Mouse (Mus musculus) MEL (cell line): ENCODE results near the gene Zfp366. TPM values are rescaled to one million over a fixed set of nuclear protein-coding genes. Genes with fewer than 3 reads are reported as not detected.

ENCODE experiments used
- DNase-seq: peaks from one replicate; pipeline ENCODE4 v3.0.0; 2011; ENCODE audit warnings: low read depth, low spot score
- H3K27ac ChIP-seq: 2 replicates; pipeline ENCODE4 v1.5.1; 2012; ENCODE audit warnings: low read depth, mild to moderate bottlenecking, control low read depth, low read length, moderate library complexity; ENCODE audit not compliant: control insufficient read depth
- H3K27me3 ChIP-seq, 2 experiments: fragments of 150-350 bp in 1 of 2; sonication (generic) in 1 of 2; 2 replicates each; pipeline ENCODE4 v1.6.1; 2012; ENCODE audit warnings: low read length in 2 of 2, mild to moderate bottlenecking in 2 of 2, improper control_type of control experiment in 1 of 2, moderate library complexity in 1 of 2; ENCODE audit not compliant: insufficient read depth in 2 of 2, control insufficient read depth in 1 of 2
- H3K36me3 ChIP-seq, 2 experiments: 2 replicates each; pipeline ENCODE4 v1.6.1; 2012 to 2014; ENCODE audit warnings: low read length in 2 of 2, improper control_type of control experiment in 1 of 2, inconsistent platforms in 1 of 2, mild to moderate bottlenecking in 1 of 2; ENCODE audit not compliant: insufficient read depth in 2 of 2, control insufficient read depth in 1 of 2
- H3K4me1 ChIP-seq, 2 experiments: fragments of 150-350 bp in 1 of 2; sonication (generic) in 1 of 2; 2 replicates each; pipeline ENCODE4 v1.6.1; 2012; ENCODE audit warnings: low read length in 2 of 2, improper control_type of control experiment in 1 of 2, mild to moderate bottlenecking in 1 of 2; ENCODE audit not compliant: insufficient read depth in 2 of 2, control insufficient read depth in 1 of 2
- H3K4me3 ChIP-seq, 2 experiments: fragments of 150-350 bp in 1 of 2; sonication (generic) in 1 of 2; 2 replicates each; pipeline ENCODE4 v1.5.1; 2012; ENCODE audit warnings: low read depth in 2 of 2, low read length in 2 of 2, mild to moderate bottlenecking in 2 of 2, moderate library complexity in 2 of 2, control low read depth in 1 of 2, improper control_type of control experiment in 1 of 2; ENCODE audit not compliant: control insufficient read depth in 1 of 2, insufficient read depth in 1 of 2
- H3K79me2 ChIP-seq: 2 replicates; pipeline ENCODE4 v1.6.1; 2012; ENCODE audit warnings: mild to moderate bottlenecking, low read length, moderate library complexity; ENCODE audit not compliant: control insufficient read depth, poor library complexity, insufficient read depth
- H3K9ac ChIP-seq: 2 replicates; pipeline ENCODE4 v1.6.1; 2012; ENCODE audit warnings: low read depth, mild to moderate bottlenecking, control low read depth, low read length, moderate library complexity; ENCODE audit not compliant: control insufficient read depth, poor library complexity, severe bottlenecking
- H3K9me3 ChIP-seq: fragments of 150-350 bp; sonication (generic); replicated peaks from 2 replicates; pipeline ENCODE4 v1.6.1; 2012; ENCODE audit warnings: mild to moderate bottlenecking, low read length, improper control_type of control experiment, moderate library complexity; ENCODE audit not compliant: insufficient read depth
- GABPA ChIP-seq: IDR thresholded peaks from 2 replicates; pipeline ENCODE4 v1.6.1; 2012; ENCODE audit warnings: low read depth, mild to moderate bottlenecking, inconsistent platforms, low read length, improper control_type of control experiment, moderate library complexity
- MAFK ChIP-seq: IDR thresholded peaks from 2 replicates; pipeline ENCODE4 v1.6.1; 2011; ENCODE audit warnings: low read depth, mild to moderate bottlenecking, low read length, improper control_type of control experiment, borderline replicate concordance
- MAX ChIP-seq: IDR thresholded peaks from 2 replicates; pipeline ENCODE4 v1.6.1; 2011; ENCODE audit warnings: low read length, improper control_type of control experiment
- MEF2A ChIP-seq: IDR thresholded peaks from 2 replicates; pipeline ENCODE4 v1.6.1; 2014; ENCODE audit warnings: low read depth, mild to moderate bottlenecking, inconsistent platforms, low read length, improper control_type of control experiment; ENCODE audit not compliant: poor library complexity, insufficient replicate concordance, severe bottlenecking; ENCODE audit errors: extremely low read depth
- MYB ChIP-seq: IDR thresholded peaks from 2 replicates; pipeline ENCODE4 v1.6.1; 2011; ENCODE audit warnings: mild to moderate bottlenecking, low read depth, low read length, improper control_type of control experiment
- MYC ChIP-seq: IDR thresholded peaks from 2 replicates; pipeline ENCODE4 v1.6.1; 2011; ENCODE audit warnings: low read depth, mild to moderate bottlenecking, low read length, improper control_type of control experiment, moderate library complexity
- NELFE ChIP-seq: IDR thresholded peaks from 2 replicates; pipeline ENCODE4 v1.6.1; 2011; ENCODE audit warnings: low read depth, low read length, improper control_type of control experiment
- POLR2AphosphoS2 ChIP-seq: IDR thresholded peaks from 2 replicates; pipeline ENCODE4 v1.6.1; 2011; ENCODE audit warnings: low read length, improper control_type of control experiment
- POLR2AphosphoS5 ChIP-seq: IDR thresholded peaks from 2 replicates; pipeline ENCODE4 v1.6.1; 2012; ENCODE audit warnings: low read depth, borderline replicate concordance, mild to moderate bottlenecking, inconsistent platforms, low read length, moderate library complexity, mixed read lengths
- RCOR1 ChIP-seq: IDR thresholded peaks from 2 replicates; pipeline ENCODE4 v1.6.1; 2012; ENCODE audit warnings: low read depth, mild to moderate bottlenecking, inconsistent platforms, low read length, improper control_type of control experiment
- TAL1 ChIP-seq: IDR thresholded peaks from 2 replicates; pipeline ENCODE4 v1.6.1; 2012; ENCODE audit warnings: mild to moderate bottlenecking, inconsistent platforms, low read length, moderate library complexity, mixed read lengths
- USF1 ChIP-seq: IDR thresholded peaks from 2 replicates; pipeline ENCODE4 v1.6.1; 2014; ENCODE audit warnings: low read depth, mild to moderate bottlenecking, inconsistent platforms, low read length, improper control_type of control experiment, moderate library complexity
- ZC3H11A ChIP-seq: IDR thresholded peaks from 2 replicates; pipeline ENCODE4 v1.6.1; 2012; ENCODE audit warnings: low read depth, mild to moderate bottlenecking, inconsistent platforms, low read length, improper control_type of control experiment
- polyA plus RNA-seq, 2 experiments: library from polyadenylated mRNA; stranded (reverse) in 1 of 2; unstranded in 1 of 2; fragments of >175 nt in 1 of 2; fragments of >200 nt in 1 of 2; gene quantifications; 2 replicates each; pipeline versions ENCODE4 v1.2.1 to v1.2.4; 2012; ENCODE audit warnings: low replicate concordance in 2 of 2, low read depth in 1 of 2; ENCODE audit not compliant: insufficient read length in 2 of 2, insufficient read depth in 1 of 2, missing spikeins in 1 of 2
- total RNA-seq: library from RNA; depleted of rRNA; stranded (reverse); fragments of 300-350 nt; gene quantifications from 2 replicates; pipeline ENCODE4 v1.2.3, GENCODE M21; 2012

Gene Zfp366
- total and polyA plus RNA-seq, 3 experiments, result not detected

GRCm38 (mm10) chr13:99226809-99227208, 42.2 kb downstream of the Zfp366 start:
- no peak overlapping the region for H3K9ac ChIP-seq
- H3K27ac ChIP-seq, result no peak overlapping the region
- no peaks in the 10 kb centered on the region for H3K36me3 ChIP-seq
- H3K9me3 ChIP-seq, result no peaks in the 10 kb centered on the region
- TF ChIP-seq MEF2A (no peak), MYB (no peak), MAFK (no peak)
- no peaks in the 10 kb centered on the region for H3K79me2 ChIP-seq
- H3K4me3 ChIP-seq, result no peak overlapping the region
- no peaks in the 10 kb centered on the region for H3K27me3 ChIP-seq
- no peak for DNase-seq
- H3K4me1 ChIP-seq, result no peaks in the 10 kb centered on the region

GRCm38 (mm10) chr13:99227456-99228250, 43.0 kb downstream of the Zfp366 start:
- no peaks in the 10 kb centered on the region for H3K79me2 ChIP-seq
- DNase-seq, result no peak
- no peaks in the 10 kb centered on the region for H3K9me3 ChIP-seq
- H3K27ac ChIP-seq, result no peak overlapping the region
- no peak overlapping the region for H3K4me3 ChIP-seq
- no peaks in the 10 kb centered on the region for H3K4me1 ChIP-seq
- no peak overlapping the region for H3K9ac ChIP-seq
- H3K27me3 ChIP-seq, result no peaks in the 10 kb centered on the region
- TF ChIP-seq TAL1, result no peak
- no peak for TF ChIP-seq POLR2AphosphoS2
- no peak for TF ChIP-seq ZC3H11A
- no peak for TF ChIP-seq MYB
- TF ChIP-seq GABPA, result no peak
- no peak for TF ChIP-seq NELFE
- no peak for TF ChIP-seq MAFK
- no peaks in the 10 kb centered on the region for H3K36me3 ChIP-seq

GRCm38 (mm10) chr13:99228821-99229570, 44.4 kb downstream of the Zfp366 start:
- no peaks in the 10 kb centered on the region for H3K9me3 ChIP-seq
- no peak for DNase-seq

More at GRCm38 (mm10) chr13:99228821-99229570, 44.4 kb downstream of the Zfp366 start:
- H3K4me3 ChIP-seq, result no peak overlapping the region
- H3K27ac ChIP-seq, result no peak overlapping the region
- no peak overlapping the region for H3K9ac ChIP-seq
- no peaks in the 10 kb centered on the region for H3K27me3 ChIP-seq
- no peaks in the 10 kb centered on the region for H3K79me2 ChIP-seq
- no peak for TF ChIP-seq USF1
- TF ChIP-seq RCOR1, result no peak
- no peak for TF ChIP-seq MAX
- TF ChIP-seq POLR2AphosphoS5, result no peak
- TF ChIP-seq NELFE, result no peak
- no peak for TF ChIP-seq MYC
- no peaks in the 10 kb centered on the region for H3K36me3 ChIP-seq
- H3K4me1 ChIP-seq, result no peaks in the 10 kb centered on the region
